Mouse (Mus musculus): Measurements from ENCODE around the gene Gnas.

DNA sequence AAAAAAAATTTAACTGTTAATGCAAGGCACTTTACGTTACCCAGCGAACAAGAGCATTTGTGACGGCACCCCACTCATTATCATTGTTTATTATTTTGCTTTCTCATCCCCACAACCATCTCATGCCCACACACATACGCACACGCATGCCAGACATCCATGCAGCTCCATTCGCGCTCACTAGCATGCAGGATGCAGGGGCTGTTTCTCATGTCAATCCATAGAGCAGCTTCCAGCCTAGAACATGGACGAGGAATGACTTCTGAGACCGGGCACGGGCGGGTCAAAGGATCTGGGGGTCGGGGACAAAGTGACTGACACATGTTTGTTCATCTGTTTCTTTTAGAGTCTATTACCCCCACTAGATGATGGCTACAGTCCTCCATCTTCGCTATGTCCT, 53.2 kb downstream of the Gnas start:
- TF ChIP-seq CTCF (IDR thresholded peaks at IDR 0.05), result no peak
- no peak for TF ChIP-seq EP300 (IDR thresholded peaks at IDR 0.05)
